Mouse (Mus musculus): ENCODE measurements around the gene Rps6kb1. TPM values are rescaled to one million over a fixed set of nuclear protein-coding genes. Genes with fewer than 3 reads are reported as not detected.

The Rps6kb1 gene
- total and polyA plus RNA-seq, 2 experiments from 2014 or later, result 51.8 to 69.2 TPM

GRCm38 (mm10) chr11:86573646-86574231, 29.1 kb upstream of the Rps6kb1 start:
- 93% methylated on average over 6 of the region's 6 CpGs for whole genome bisulfite sequencing

DNA sequence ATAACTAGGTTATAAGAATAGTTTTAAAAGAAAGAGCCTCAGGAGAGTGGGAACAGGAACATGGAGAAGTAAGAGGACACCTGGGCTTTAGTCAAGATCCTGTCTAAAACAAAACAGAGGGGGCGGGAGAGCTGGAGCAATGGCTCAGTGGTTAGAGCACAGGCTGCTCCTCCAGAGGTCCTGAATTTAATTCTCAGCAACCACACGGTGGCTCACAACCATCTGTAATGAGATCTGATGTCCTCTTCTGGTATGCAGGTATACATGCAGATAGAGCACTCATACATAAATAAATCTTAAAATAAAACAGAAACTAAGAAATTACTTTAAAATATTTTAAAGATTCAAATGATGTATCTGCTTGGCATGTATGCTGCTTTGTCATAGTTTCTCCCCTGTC, 28.0 kb upstream of the Rps6kb1 start:
- no peaks in the 10 kb centered on the region for H3K36me3 ChIP-seq (ENCODE audit: insufficient read depth)
- ATAC-seq, result no peak
- no peak for DNase-seq
- H3K4me1 ChIP-seq (ENCODE audit: insufficient read depth), result no peaks in the 10 kb centered on the region
- no peak overlapping the region for H3K27ac ChIP-seq (ENCODE audit: low read depth, low read length)
- TF ChIP-seq CTCF (IDR thresholded peaks at IDR 0.05; ENCODE audit: low read depth), result no peak
- H3K9me3 ChIP-seq (ENCODE audit: low read length), result no peaks in the 10 kb centered on the region
- 69% methylated on average over 2 of the region's 2 CpGs for WGBS
- no peaks in the 10 kb centered on the region for H3K27me3 ChIP-seq (ENCODE audit: insufficient read depth, low read length)
- no peak overlapping the region for H3K9ac ChIP-seq
- no peak overlapping the region for H3K4me3 ChIP-seq (ENCODE audit: low read depth, low read length)
- no peak overlapping the region for H3K4me2 ChIP-seq (ENCODE audit: low read depth)

More at GRCm38 (mm10) chr11:86573646-86574231, 29.1 kb upstream of the Rps6kb1 start:
- no peaks in the 10 kb centered on the region for H3K4me1 ChIP-seq (ENCODE audit: insufficient read depth)
- no peaks in the 10 kb centered on the region for H3K27me3 ChIP-seq (ENCODE audit: insufficient read depth, low read length)
- no peak overlapping the region for H3K4me2 ChIP-seq (ENCODE audit: low read depth)
- H3K27ac ChIP-seq (ENCODE audit: low read depth, low read length), result no peak overlapping the region
- H3K36me3 ChIP-seq (ENCODE audit: insufficient read depth), result no peaks in the 10 kb centered on the region
- H3K4me3 ChIP-seq (ENCODE audit: low read depth, low read length), result no peak overlapping the region
- DNase-seq (no peak), ATAC-seq (no peak)
- no peak for TF ChIP-seq CTCF (IDR thresholded peaks at IDR 0.05; ENCODE audit: low read depth)
- no peak overlapping the region for H3K9ac ChIP-seq
- H3K9me3 ChIP-seq (ENCODE audit: low read length), result no peaks in the 10 kb centered on the region

DNA sequence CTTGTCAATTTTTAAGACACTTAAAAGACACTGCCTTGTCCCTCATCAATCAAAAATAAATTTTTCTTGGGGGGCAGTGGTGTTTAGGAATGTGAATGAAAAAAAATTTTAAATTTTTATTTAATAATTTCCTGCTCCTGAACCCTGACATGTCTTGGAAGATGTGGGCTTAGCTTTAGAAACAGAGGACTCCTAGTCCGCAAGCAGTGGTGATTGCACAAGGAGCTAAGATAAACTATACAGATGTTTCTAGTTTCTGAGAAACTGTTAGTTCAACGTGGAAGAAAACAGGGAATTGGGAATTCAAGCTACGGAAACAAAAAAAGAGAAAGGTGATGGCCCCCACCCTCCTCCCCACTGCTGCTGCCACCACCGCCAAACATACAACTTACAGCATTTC, 27.3 kb upstream of the Rps6kb1 start:
- Histone ChIP-seq H3K36me3 (ENCODE audit: insufficient read depth) (no peaks in the 10 kb centered on the region), H3K4me1 (ENCODE audit: insufficient read depth) (no peaks in the 10 kb centered on the region), H3K27ac (ENCODE audit: low read depth, low read length) (no peak overlapping the region), H3K9ac (no peak overlapping the region), H3K9me3 (ENCODE audit: low read length) (no peaks in the 10 kb centered on the region), H3K4me3 (ENCODE audit: low read depth, low read length) (no peak overlapping the region), H3K27me3 (ENCODE audit: insufficient read depth, low read length) (no peaks in the 10 kb centered on the region), H3K4me2 (ENCODE audit: low read depth) (no peak overlapping the region)
- WGBS, result 85% methylated on average over 4 of the region's 4 CpGs
- no peak for TF ChIP-seq CTCF (IDR thresholded peaks at IDR 0.05; ENCODE audit: low read depth)
- ATAC-seq (no peak), DNase-seq (no peak)

GRCm38 (mm10) chr11:86571047-86571855, 26.6 kb upstream of the Rps6kb1 start:
- no peaks in the 10 kb centered on the region for H3K27me3 ChIP-seq (ENCODE audit: insufficient read depth, low read length)
- 46% methylated on average over 15 of the region's 15 CpGs for WGBS
- no peaks in the 10 kb centered on the region for H3K36me3 ChIP-seq (ENCODE audit: insufficient read depth)
- no peak overlapping the region for H3K4me2 ChIP-seq (ENCODE audit: low read depth)
- no peak overlapping the region for H3K9ac ChIP-seq
- no peaks in the 10 kb centered on the region for H3K4me1 ChIP-seq (ENCODE audit: insufficient read depth)
- no peak for TF ChIP-seq CTCF (IDR thresholded peaks at IDR 0.05; ENCODE audit: low read depth)
- no peaks in the 10 kb centered on the region for H3K9me3 ChIP-seq (ENCODE audit: low read length)
- H3K27ac ChIP-seq (ENCODE audit: low read depth, low read length), result no peak overlapping the region
- ATAC-seq, result no peak
- no peak overlapping the region for H3K4me3 ChIP-seq (ENCODE audit: low read depth, low read length)
- DNase-seq, result no peak

GRCm38 (mm10) chr11:86570261-86570746, 25.7 kb upstream of the Rps6kb1 start:
- H3K9me3 ChIP-seq (ENCODE audit: low read length), result no peaks in the 10 kb centered on the region
- no peak overlapping the region for H3K27ac ChIP-seq (ENCODE audit: low read depth, low read length)
- DNase-seq (no peak), ATAC-seq (no peak)
- H3K4me2 ChIP-seq (ENCODE audit: low read depth), result no peak overlapping the region
- no peaks in the 10 kb centered on the region for H3K36me3 ChIP-seq (ENCODE audit: insufficient read depth)
- no peak for TF ChIP-seq CTCF (IDR thresholded peaks at IDR 0.05; ENCODE audit: low read depth)
- WGBS, result 77% methylated on average over 9 of the region's 9 CpGs
- H3K4me1 ChIP-seq (ENCODE audit: insufficient read depth), result no peaks in the 10 kb centered on the region
- H3K9ac ChIP-seq, result no peak overlapping the region
- no peaks in the 10 kb centered on the region for H3K27me3 ChIP-seq (ENCODE audit: insufficient read depth, low read length)
- H3K4me3 ChIP-seq (ENCODE audit: low read depth, low read length), result no peak overlapping the region

- Histone ChIP-seq H3K4me2 (ENCODE audit: low read depth) (no peak overlapping the region), H3K9me3 (ENCODE audit: low read length) (no peaks in the 10 kb centered on the region), H3K9ac (no peak overlapping the region), H3K27ac (ENCODE audit: low read depth, low read length) (no peak overlapping the region), H3K27me3 (ENCODE audit: insufficient read depth, low read length) (no peaks in the 10 kb centered on the region), H3K4me1 (ENCODE audit: insufficient read depth) (no peaks in the 10 kb centered on the region), H3K36me3 (ENCODE audit: insufficient read depth) (no peaks in the 10 kb centered on the region), H3K4me3 (ENCODE audit: low read depth, low read length) (no peak overlapping the region)
- DNase-seq, result peak; percentile 41
- 68% methylated on average over 3 of the region's 3 CpGs for WGBS
- TF ChIP-seq CTCF (IDR thresholded peaks at IDR 0.05; ENCODE audit: low read depth), result peak; percentile 74
- ATAC-seq, result peak; percentile 25; the same call in 1 of the 2 replicates
Measured at GRCm38 (mm10) chr11:86568425-86568824, 23.8 kb upstream of the Rps6kb1 start.

GRCm38 (mm10) chr11:86558258-86558657, 13.7 kb upstream of the Rps6kb1 start:
- H3K9me3 ChIP-seq (ENCODE audit: low read length), result no peaks in the 10 kb centered on the region
- no peaks in the 10 kb centered on the region for H3K4me1 ChIP-seq (ENCODE audit: insufficient read depth)
- DNase-seq (no peak), ATAC-seq (no peak)
- H3K27ac ChIP-seq (ENCODE audit: low read depth, low read length), result no peak overlapping the region
- peaks cover 7% of the 10 kb centered on the region for H3K36me3 ChIP-seq (ENCODE audit: insufficient read depth)
- no peaks in the 10 kb centered on the region for H3K27me3 ChIP-seq (ENCODE audit: insufficient read depth, low read length)
- H3K4me3 ChIP-seq (ENCODE audit: low read depth, low read length), result no peak overlapping the region
- TF ChIP-seq CTCF (IDR thresholded peaks at IDR 0.05; ENCODE audit: low read depth), result no peak
- no peak overlapping the region for H3K4me2 ChIP-seq (ENCODE audit: low read depth)
- H3K9ac ChIP-seq, result no peak overlapping the region
- 86% methylated on average over 4 of the region's 4 CpGs for WGBS

All from forebrain, postnatal 0 days (tissue).